Mouse (Mus musculus) stomach, postnatal 0 days (tissue): ENCODE measurements at regions not wholly inside any gene's neighbourhood (a gene's known extent, or its start where the extent isn't known, plus 50 kb on each side); places are given as distances from the start of the nearest gene placed in this dataset.
A peak's percentile ranks its signal among the peaks of the same experiment; 100 is the strongest.

Source experiments
- ATAC-seq: fragments of 200-750 bp; cut with Nextera tagmentation; 2 replicates; pipeline ENCODE4 v1.8.0; 2017; ENCODE audit not compliant: low FRiP score, low TSS enrichment
- DNase-seq: peaks from one replicate; pipeline ENCODE4 v3.0.0-alpha.2; 2016; ENCODE audit warnings: low spot score
- H3K27ac ChIP-seq: fragments of 300-500 bp; sonication (generic); replicated peaks from 2 replicates; pipeline ENCODE4 v1.5.1; 2014; ENCODE audit warnings: mild to moderate bottlenecking, control low read depth
- H3K27me3 ChIP-seq: fragments of 300-500 bp; sonication (generic); 2 replicates; pipeline ENCODE4 v1.6.1; 2014; ENCODE audit warnings: low read length; ENCODE audit not compliant: control insufficient read depth, insufficient read depth
- H3K36me3 ChIP-seq: fragments of 300-500 bp; sonication (generic); 2 replicates; pipeline ENCODE4 v1.6.1; 2014; ENCODE audit warnings: low read length, mixed read lengths; ENCODE audit not compliant: control insufficient read depth, insufficient read depth
- H3K4me1 ChIP-seq: fragments of 300-500 bp; sonication (generic); replicated peaks from 2 replicates; pipeline ENCODE4 v1.6.1; 2014; ENCODE audit warnings: antibody characterized with exemption; ENCODE audit not compliant: control insufficient read depth, insufficient read depth
- H3K4me2 ChIP-seq: fragments of 300-500 bp; sonication (generic); replicated peaks from 2 replicates; pipeline ENCODE4 v1.6.1; 2014; ENCODE audit warnings: low read depth, mild to moderate bottlenecking, control low read depth, moderate library complexity
- H3K4me3 ChIP-seq: fragments of 300-500 bp; sonication (generic); 2 replicates; pipeline ENCODE4 v1.5.1; 2014; ENCODE audit warnings: low read depth, low read length, control low read depth
- H3K9ac ChIP-seq: fragments of 300-500 bp; sonication (generic); 2 replicates; pipeline ENCODE4 v1.6.1; 2014; ENCODE audit warnings: mild to moderate bottlenecking, low read length, control low read depth, mixed read lengths
- H3K9me3 ChIP-seq: fragments of 300-500 bp; sonication (generic); 2 replicates; pipeline ENCODE4 v1.6.1; 2016; ENCODE audit warnings: low read length; ENCODE audit not compliant: control insufficient read depth
- CTCF ChIP-seq: IDR thresholded peaks from 2 replicates; pipeline ENCODE4 v1.5.1; 2016; ENCODE audit warnings: antibody characterized with exemption, low read depth, mild to moderate bottlenecking, moderate library complexity
- EP300 ChIP-seq: optimal IDR thresholded peaks from 2 replicates; pipeline ENCODE3; 2016; ENCODE audit warnings: antibody characterized with exemption
- WGBS: fragments of 180-500 bp; shearing (Covaris S2); extraction: QIAGEN DNeasy Blood & Tissue Kit; methylation state at CpG from one replicate; pipeline ENCODE4 v1.1.7; 2014; 5-methylcytosine and 5-hydroxymethylcytosine counted together

DNA sequence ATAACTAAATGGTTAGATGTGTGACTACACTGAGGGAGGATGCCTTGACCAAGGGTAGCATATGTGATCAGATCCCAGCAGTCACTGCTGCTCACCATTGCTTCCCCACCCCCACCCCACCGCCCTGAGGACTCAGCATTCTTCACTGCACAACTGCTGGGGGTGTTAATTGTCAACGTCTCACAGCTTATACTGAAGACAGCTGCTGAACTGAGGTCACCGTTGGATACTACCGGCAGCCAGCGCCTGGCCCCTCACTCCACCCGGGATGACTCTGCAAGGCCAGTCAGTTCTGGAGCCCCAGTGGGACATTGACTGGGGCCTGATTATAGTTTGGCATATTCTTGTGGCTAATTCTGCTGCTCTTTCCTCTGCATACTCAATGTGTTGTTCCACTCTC lies 87.0 kb upstream of the 1700024P04Rik start:
- Histone ChIP-seq H3K4me1 (no peaks in the 10 kb centered on the region), H3K4me3 (no peak overlapping the region), H3K9me3 (no peaks in the 10 kb centered on the region), H3K36me3 (no peaks in the 10 kb centered on the region), H3K4me2 (no peak overlapping the region), H3K9ac (no peak overlapping the region), H3K27me3 (no peaks in the 10 kb centered on the region), H3K27ac (0 out of 2 replicates have a peak overlapping the region, but pooled peaks have one; percentile 30)
- TF ChIP-seq CTCF, result no peak
- TF ChIP-seq EP300, result no peak
- WGBS, result 27% methylated on average over 6 of the region's 6 CpGs
- ATAC-seq, result no peak; the same call in 1 of the 2 replicates
- no peak for DNase-seq

- 90% methylated on average over 10 of the region's 10 CpGs for WGBS
- H3K4me2 ChIP-seq, result no peak overlapping the region
- no peaks in the 10 kb centered on the region for H3K36me3 ChIP-seq
- H3K9ac ChIP-seq, result no peak overlapping the region
- no peaks in the 10 kb centered on the region for H3K9me3 ChIP-seq
- no peak for DNase-seq
- H3K27ac ChIP-seq, result no peak overlapping the region
- no peaks in the 10 kb centered on the region for H3K27me3 ChIP-seq
- ATAC-seq, result no peak
- TF ChIP-seq CTCF (no peak), EP300 (no peak)
- no peaks in the 10 kb centered on the region for H3K4me1 ChIP-seq
- H3K4me3 ChIP-seq, result no peak overlapping the region
These were observed 85.4 kb upstream of the 1700024P04Rik start for GRCm38 (mm10) chr13:99069767-99070166.

DNA sequence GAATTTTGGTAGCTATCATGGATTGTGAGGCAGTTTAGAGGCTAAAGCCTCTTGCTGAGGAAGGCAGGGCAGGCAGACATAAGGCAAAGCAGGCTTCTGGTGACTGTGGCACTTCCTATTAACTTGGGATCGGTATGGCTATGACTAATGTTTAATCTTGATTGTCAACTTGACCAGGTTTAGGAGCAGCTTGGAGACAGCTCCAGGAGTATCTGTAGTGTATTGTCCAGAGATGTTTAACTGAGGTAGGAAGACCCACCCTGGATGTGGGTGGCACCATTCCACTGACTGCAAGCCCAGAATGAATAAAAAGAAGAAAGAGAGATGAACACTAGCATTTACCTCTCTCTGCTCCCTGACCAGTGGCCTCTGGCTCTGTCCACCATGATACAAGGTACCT lies 83.1 kb upstream of the 1700024P04Rik start:
- 67% methylated on average over 1 of the region's 1 CpGs for WGBS
- Histone ChIP-seq H3K9me3 (no peaks in the 10 kb centered on the region), H3K27ac (no peak overlapping the region), H3K36me3 (no peaks in the 10 kb centered on the region), H3K4me3 (no peak overlapping the region), H3K4me1 (no peaks in the 10 kb centered on the region), H3K4me2 (no peak overlapping the region), H3K9ac (no peak overlapping the region), H3K27me3 (no peaks in the 10 kb centered on the region)
- TF ChIP-seq EP300, result no peak
- no peak for TF ChIP-seq CTCF
- no peak for DNase-seq
- ATAC-seq, result no peak

GRCm38 (mm10) chr13:99063431-99063830 lies 79.1 kb upstream of the 1700024P04Rik start:
- H3K4me2 ChIP-seq, result no peak overlapping the region
- no peaks in the 10 kb centered on the region for H3K9me3 ChIP-seq
- DNase-seq (no peak), ATAC-seq (no peak)
- no peak for TF ChIP-seq CTCF
- no peak for TF ChIP-seq EP300
- H3K4me3 ChIP-seq, result no peak overlapping the region
- no peak overlapping the region for H3K9ac ChIP-seq
- H3K4me1 ChIP-seq, result no peaks in the 10 kb centered on the region
- WGBS, result 57% methylated on average over 4 of the region's 4 CpGs
- no peaks in the 10 kb centered on the region for H3K36me3 ChIP-seq
- no peaks in the 10 kb centered on the region for H3K27me3 ChIP-seq
- H3K27ac ChIP-seq, result no peak overlapping the region

- no peaks in the 10 kb centered on the region for H3K36me3 ChIP-seq
- H3K27ac ChIP-seq, result no peak overlapping the region
- H3K4me3 ChIP-seq, result no peak overlapping the region
- WGBS, result 54% methylated on average over 3 of the region's 3 CpGs
- H3K4me1 ChIP-seq, result no peaks in the 10 kb centered on the region
- ATAC-seq, result no peak
- no peak overlapping the region for H3K4me2 ChIP-seq
- no peak overlapping the region for H3K9ac ChIP-seq
- no peaks in the 10 kb centered on the region for H3K9me3 ChIP-seq
- no peaks in the 10 kb centered on the region for H3K27me3 ChIP-seq
- TF ChIP-seq EP300, result no peak
- TF ChIP-seq CTCF, result no peak
- DNase-seq, result no peak
These were observed 78.6 kb upstream of the 1700024P04Rik start for GRCm38 (mm10) chr13:99062936-99063335.

DNA sequence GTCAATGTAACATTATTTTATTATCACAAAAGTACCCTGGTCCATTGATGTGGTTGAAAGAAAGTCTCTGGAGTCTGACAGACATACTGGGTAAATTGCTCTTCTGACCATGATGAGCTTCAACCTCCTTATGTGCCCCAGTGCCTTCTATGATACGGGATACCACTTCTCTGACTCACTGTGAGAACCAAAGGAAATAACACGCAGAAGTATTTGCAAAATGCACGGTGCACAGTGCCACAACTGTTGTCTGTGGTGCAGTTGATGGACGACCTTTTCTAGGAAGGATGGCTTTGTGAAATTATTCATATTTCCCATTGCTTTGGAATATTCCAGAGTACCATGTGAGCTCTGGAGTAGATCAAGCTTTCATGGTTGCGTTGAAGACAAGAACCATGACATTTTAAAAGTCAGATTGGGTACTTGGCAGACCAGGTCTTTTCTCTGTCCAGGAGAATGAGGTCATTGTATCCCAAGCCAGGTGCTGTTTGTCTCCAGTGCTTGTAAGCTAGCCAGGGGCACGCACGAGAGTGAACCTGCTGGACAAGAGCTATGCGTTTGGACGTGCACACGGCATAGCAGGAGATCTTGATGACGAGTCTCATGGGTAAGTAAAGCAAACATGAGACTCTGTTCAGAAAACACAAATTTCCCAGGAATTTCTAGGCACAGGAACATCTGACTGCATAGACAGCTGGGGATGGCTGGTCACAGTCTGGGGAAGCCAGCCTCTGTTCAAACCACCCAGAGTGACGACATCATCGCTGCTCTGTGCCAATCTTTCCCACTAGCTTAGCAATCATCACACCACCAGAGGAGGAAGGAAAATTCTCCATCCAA lies 74.0 kb upstream of the 1700024P04Rik start:
- H3K4me3 ChIP-seq, result no peak overlapping the region
- H3K27ac ChIP-seq, result no peak overlapping the region; the same call in 1 of the 2 replicates
- no peaks in the 10 kb centered on the region for H3K9me3 ChIP-seq
- ATAC-seq (peak; percentile 56), DNase-seq (no peak)
- H3K36me3 ChIP-seq, result no peaks in the 10 kb centered on the region
- TF ChIP-seq EP300, result no peak
- TF ChIP-seq CTCF, result no peak
- no peak overlapping the region for H3K9ac ChIP-seq
- H3K4me2 ChIP-seq, result no peak overlapping the region
- H3K27me3 ChIP-seq, result no peaks in the 10 kb centered on the region
- H3K4me1 ChIP-seq, result no peaks in the 10 kb centered on the region
- WGBS, result 46% methylated on average over 13 of the region's 13 CpGs
